Mouse (Mus musculus) left cerebral cortex, postnatal 36 days (tissue): ENCODE results near the gene Duoxa2. TPM values are rescaled to one million over a fixed set of nuclear protein-coding genes. Genes with fewer than 3 reads are reported as not detected.

ENCODE experiments used
- DNase-seq, 2 experiments: peaks; one replicate each; pipeline ENCODE4 v3.0.0; 2021 to 2022; ENCODE audit warnings: low spot score in 2 of 2, mixed read lengths in 1 of 2
- intact Hi-C: fragments of 180-260 bp; cut with DNase I; formaldehyde crosslinking; loops from one replicate; pipeline ENCODE4 v1.15.1; 2025
- total RNA-seq, 2 experiments: library from RNA; stranded (reverse); gene quantifications; 2 replicates each; pipeline ENCODE4 v1.2.3; 2021

Duoxa2 gene
- total RNA-seq, 2 experiments from 2014 or later: not detected

GRCm38 (mm10) chr2:122348531-122349131 lies 49.9 kb downstream of the Duoxa2 start:
- intact Hi-C loops: loop anchor here (1.0 to 2.0 kb wide), 2 partner anchors 20 to 30 kb away; partner anchors contain the start of gene Shf
- DNase-seq: peak; percentile 88 to 92

DNA sequence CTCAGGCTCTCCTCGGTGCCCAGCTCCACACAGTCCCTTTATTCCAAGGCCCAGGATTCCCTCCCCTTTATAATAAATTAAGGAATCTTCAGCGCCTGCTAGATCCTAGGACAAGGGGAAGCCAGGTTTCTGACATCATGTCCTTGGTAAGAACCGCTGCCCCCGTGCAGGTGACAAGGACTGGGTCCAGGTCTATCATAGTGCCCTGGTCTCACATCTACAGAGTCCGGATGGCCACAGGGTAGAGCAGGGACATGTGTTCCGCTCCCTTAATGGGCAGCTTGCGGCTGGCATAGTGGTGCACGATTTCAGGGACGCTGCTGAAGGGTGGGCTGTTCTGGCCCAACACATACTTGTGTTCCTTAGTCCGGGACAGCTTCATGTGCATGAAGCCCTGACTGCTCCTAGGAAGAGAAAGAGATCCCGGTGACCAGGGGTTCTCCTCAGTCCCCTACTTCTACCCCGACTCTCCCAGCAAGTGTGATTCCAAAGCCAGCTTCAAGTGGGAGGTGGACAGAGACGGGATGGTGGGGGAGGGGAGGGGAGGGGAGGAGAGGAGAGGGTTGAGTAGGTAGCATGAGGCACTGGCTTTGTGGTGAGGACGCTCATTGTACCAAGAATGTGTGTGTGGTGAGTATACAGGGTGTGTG lies 50.6 kb downstream of the Duoxa2 start:
- intact Hi-C loops: loop anchor here (2.0 kb wide), 1 partner anchor 20 kb away; the partner anchor contains the start of gene Shf
- no peak for DNase-seq

- peak; percentile 66 to 70 for DNase-seq
- intact Hi-C loops: no loop called here
These were observed 52.6 kb downstream of the Duoxa2 start for GRCm38 (mm10) chr2:122351156-122351930.

GRCm38 (mm10) chr2:122351931-122352329 lies 53.2 kb downstream of the Duoxa2 start:
- intact Hi-C loops: no loop called here
- no peak for DNase-seq

Other genes with a start within 250 kb of the Duoxa2 start
- gene Spg11, start 180.5 kb upstream of the Duoxa2 start, total RNA-seq: 10 to 100 TPM; 14.4 to 16.4 TPM
- 100 to 1,000 TPM; 108 to 111 TPM for gene B2m, start 151.2 kb upstream of the Duoxa2 start, total RNA-seq
- gene Trim69, start 138.2 kb upstream of the Duoxa2 start, total RNA-seq: not detected
- gene Patl2, start 112.7 kb upstream of the Duoxa2 start, total RNA-seq: not detected
- gene Terb2, start 112.6 kb upstream of the Duoxa2 start, total RNA-seq: not detected
- 10 to 100 TPM; 16.6 to 20.0 TPM for gene Sord, start 64.2 kb upstream of the Duoxa2 start, total RNA-seq
- not detected for gene Duox2, start 451 bp upstream of the Duoxa2 start, total RNA-seq
- gene Duoxa1, start 14.8 kb downstream of the Duoxa2 start, total RNA-seq: not detected
- under 1 TPM in 1 of 2 experiments, not detected in 1; 0.05 TPM for gene Duox1, start 16.8 kb downstream of the Duoxa2 start, total RNA-seq
- 10 to 100 TPM; 68.3 to 76.2 TPM for gene Shf, start 70.3 kb downstream of the Duoxa2 start, total RNA-seq
- under 1 TPM; 0.15 to 0.23 TPM for gene Slc28a2, start 127.6 kb downstream of the Duoxa2 start, total RNA-seq
- gene Gm14085, start 186.0 kb downstream of the Duoxa2 start, total RNA-seq: not detected